In genomic region chr2:59768661-59769384, GRCm38 (mm10) we compare ENCODE assay signal across 9 mouse cellular contexts.
DNase-seq lines count a peak whose midpoint lies in the region; ATAC-seq and TF ChIP-seq lines count a peak whose summit lies in the region.
"Had no signal": no experiment of that assay in that cellular context is flagged by ENCODE, and none has a peak within 500 bp of the region (broad histone marks: within the 10 kb centered on the region; RNA-seq: fewer than 3 reads in every experiment).

No protein-coding gene starts in this region.

- TF ChIP-seq CTCF in liver, adult 2 months (IDR thresholded peaks at IDR 0.05; ENCODE audit: low read depth, low read length) = no peak
- TF ChIP-seq CTCF in liver, postnatal 0 days (IDR thresholded peaks at IDR 0.05; ENCODE audit: low read depth) = no peak
- TF ChIP-seq CTCF in forebrain, postnatal 0 days (IDR thresholded peaks at IDR 0.05; ENCODE audit: low read depth) = no peak

- H3K79me2 ChIP-seq in liver, adult 2 months (ENCODE audit: control insufficient read depth, insufficient read depth, low read length) = no peaks in the 10 kb centered on the region

- DNase-seq in liver, adult 2 months (ENCODE audit: extremely low read depth, low read depth, low spot score) = peak; percentile 55
- DNase-seq in liver, postnatal 0 days = no peak
- no peak for DNase-seq in heart, embryonic 10.5 days (ENCODE audit: low spot score)
- DNase-seq in skeletal muscle tissue, adult 2 months (ENCODE audit: low read depth, low spot score) = peak; percentile 43
- no peak for DNase-seq in forebrain, postnatal 0 days
- no peak for DNase-seq in spleen, postnatal 36 days (ENCODE audit: low spot score in 2 of 2)
- no peak for DNase-seq in cerebellum, adult 9-10 months
- DNase-seq: liver had no signal

- no peak overlapping the region for H3K9ac ChIP-seq in liver, adult 2 months (ENCODE audit: low read depth, low read length)
- no peak overlapping the region for H3K9ac ChIP-seq in liver, postnatal 0 days (replicated peaks)
- H3K9ac ChIP-seq in kidney, embryonic 15.5 days = no peak overlapping the region
- no peak overlapping the region for H3K9ac ChIP-seq in forebrain, postnatal 0 days

- no peaks in the 10 kb centered on the region for H3K27me3 ChIP-seq in liver, adult 2 months (ENCODE audit: control insufficient read depth, insufficient read depth, low read length)
- H3K27me3 ChIP-seq in liver, postnatal 0 days (ENCODE audit: insufficient read depth, low read length) = no peaks in the 10 kb centered on the region
- no peaks in the 10 kb centered on the region for H3K27me3 ChIP-seq in heart, embryonic 10.5 days (ENCODE audit: insufficient read depth, poor library complexity, severe bottlenecking)
- no peaks in the 10 kb centered on the region for H3K27me3 ChIP-seq in kidney, embryonic 15.5 days
- H3K27me3 ChIP-seq in forebrain, postnatal 0 days (ENCODE audit: insufficient read depth, low read length) = no peaks in the 10 kb centered on the region

- no peak for TF ChIP-seq EP300 in liver, postnatal 0 days (IDR thresholded peaks at IDR 0.05; ENCODE audit: low read depth)

- no peak for TF ChIP-seq POLR2A in liver, adult 2 months (IDR thresholded peaks at IDR 0.05; ENCODE audit: extremely low read depth, insufficient read depth, low read length)

- no peaks in the 10 kb centered on the region for H3K9me3 ChIP-seq in liver, postnatal 0 days (ENCODE audit: low read length)
- H3K9me3 ChIP-seq in heart, embryonic 10.5 days = no peaks in the 10 kb centered on the region
- H3K9me3 ChIP-seq in kidney, embryonic 15.5 days (replicated peaks) = no peaks in the 10 kb centered on the region
- no peaks in the 10 kb centered on the region for H3K9me3 ChIP-seq in forebrain, postnatal 0 days (ENCODE audit: low read length)

- 0 out of 2 replicates have a peak, but pooled peaks cover 2% of the 10 kb centered on the region for H3K4me1 ChIP-seq in liver, adult 2 months (ENCODE audit: control insufficient read depth, insufficient read depth, low read length)
- no peaks in the 10 kb centered on the region for H3K4me1 ChIP-seq in liver, postnatal 0 days (ENCODE audit: insufficient read depth)
- peaks cover 60% of the 10 kb centered on the region for H3K4me1 ChIP-seq in heart, embryonic 10.5 days
- peaks cover 79% of the 10 kb centered on the region for H3K4me1 ChIP-seq in kidney, embryonic 15.5 days
- H3K4me1 ChIP-seq in forebrain, postnatal 0 days (ENCODE audit: insufficient read depth) = no peaks in the 10 kb centered on the region

- no peak overlapping the region for H3K4me2 ChIP-seq in liver, postnatal 0 days (ENCODE audit: low read depth, low read length)
- no peak overlapping the region for H3K4me2 ChIP-seq in kidney, embryonic 15.5 days
- no peak overlapping the region for H3K4me2 ChIP-seq in forebrain, postnatal 0 days (ENCODE audit: low read depth)

- 67% methylated on average over 13 of the region's 13 CpGs for WGBS in liver, adult 2 months
- WGBS in liver, postnatal 0 days (ENCODE audit: insufficient replicate concordance) = 75% methylated on average over 13 of the region's 13 CpGs
- WGBS in heart, embryonic 10.5 days = 77% methylated on average over 13 of the region's 13 CpGs
- WGBS in kidney, embryonic 15.5 days = 60% methylated on average over 13 of the region's 13 CpGs
- 87% methylated on average over 13 of the region's 13 CpGs for WGBS in forebrain, postnatal 0 days

- ATAC-seq in liver, postnatal 0 days = no peak
- ATAC-seq in kidney, embryonic 15.5 days (replicated peaks; ENCODE audit: low FRiP score) = no peak
- ATAC-seq in forebrain, postnatal 0 days = no peak

- H3K4me3 ChIP-seq in liver, adult 2 months (ENCODE audit: insufficient read depth, low read depth, low read length) = no peak overlapping the region
- no peak overlapping the region for H3K4me3 ChIP-seq in liver, postnatal 0 days (ENCODE audit: low read depth, low read length)
- H3K4me3 ChIP-seq in heart, embryonic 10.5 days = no peak overlapping the region
- no peak overlapping the region for H3K4me3 ChIP-seq in kidney, embryonic 15.5 days (replicated peaks)
- H3K4me3 ChIP-seq in forebrain, postnatal 0 days (ENCODE audit: low read depth, low read length) = no peak overlapping the region

- no peak overlapping the region for H3K27ac ChIP-seq in liver, adult 2 months (replicated peaks; ENCODE audit: insufficient read depth, low read depth, low read length)
- no peak overlapping the region for H3K27ac ChIP-seq in liver, postnatal 0 days (ENCODE audit: low read depth)
- peak overlapping the region; percentile 52; the same call in 1 of the 2 replicates for H3K27ac ChIP-seq in heart, embryonic 10.5 days
- peak overlapping the region; percentile 80 for H3K27ac ChIP-seq in kidney, embryonic 15.5 days
- no peak overlapping the region for H3K27ac ChIP-seq in forebrain, postnatal 0 days (ENCODE audit: low read depth, low read length)

- peaks cover 5% of the 10 kb centered on the region for H3K36me3 ChIP-seq in liver, adult 2 months (ENCODE audit: control insufficient read depth, insufficient read depth, low read length)
- no peaks in the 10 kb centered on the region; the same call in 1 of the 2 replicates for H3K36me3 ChIP-seq in liver, postnatal 0 days (replicated peaks; ENCODE audit: insufficient read depth, low read length)
- peaks cover 12% of the 10 kb centered on the region; the same call in 1 of the 2 replicates for H3K36me3 ChIP-seq in heart, embryonic 10.5 days
- peaks cover 12% of the 10 kb centered on the region for H3K36me3 ChIP-seq in kidney, embryonic 15.5 days
- no peaks in the 10 kb centered on the region for H3K36me3 ChIP-seq in forebrain, postnatal 0 days (ENCODE audit: insufficient read depth)

Comparison
In these comparisons a context has a peak if more than half of its experiments do, and no peak if none do; other contexts are left out.
1. DNase-seq: peak in liver, adult 2 months (single experiment) and skeletal muscle tissue, adult 2 months (single experiment); none in liver, postnatal 0 days (single experiment), heart, embryonic 10.5 days (single experiment), forebrain, postnatal 0 days (single experiment), spleen, postnatal 36 days (0 of 2) and cerebellum, adult 9-10 months (single experiment).
2. H3K27ac ChIP-seq: peak in heart, embryonic 10.5 days (single experiment) and kidney, embryonic 15.5 days (single experiment); none in liver, adult 2 months (single experiment), liver, postnatal 0 days (single experiment) and forebrain, postnatal 0 days (single experiment).